ENCODE assay signal across 9 mouse cellular contexts in genomic region chr3:88140903-88141430, GRCm38 (mm10). TPM values are rescaled to one million over a fixed set of nuclear protein-coding genes. Genes with fewer than 3 reads are reported as not detected.
DNase-seq lines count a peak whose midpoint lies in the region; ATAC-seq and TF ChIP-seq lines count a peak whose summit lies in the region.
"Had no signal": no experiment of that assay in that cellular context is flagged by ENCODE, and none has a peak within 500 bp of the region (broad histone marks: within the 10 kb centered on the region; RNA-seq: fewer than 3 reads in every experiment).

No protein-coding gene starts in this region.

- H3K9me3 ChIP-seq in hindbrain, embryonic 16.5 days (ENCODE audit: control insufficient read depth, low read length), result no peaks in the 10 kb centered on the region
- no peaks in the 10 kb centered on the region for H3K9me3 ChIP-seq in neural tube, embryonic 11.5 days (ENCODE audit: control insufficient read depth, low read length)
- H3K9me3 ChIP-seq: midbrain, embryonic 12.5 days had no signal

- peaks cover 43% of the 10 kb centered on the region for H3K4me1 ChIP-seq in kidney, adult 2 months (ENCODE audit: control insufficient read depth, insufficient read depth, low read length)
- peaks cover 40% of the 10 kb centered on the region for H3K4me1 ChIP-seq in bone marrow macrophage, adult 2 months (ENCODE audit: control insufficient read depth, insufficient read depth, low read length)
- H3K4me1 ChIP-seq in hindbrain, embryonic 16.5 days (ENCODE audit: control insufficient read depth, insufficient read depth, low read depth, low read length), result peaks cover 48% of the 10 kb centered on the region
- H3K4me1 ChIP-seq in neural tube, embryonic 11.5 days (ENCODE audit: control insufficient read depth, insufficient read depth, low read length), result peaks cover 35% of the 10 kb centered on the region

- 20% methylated on average over 6 of the region's 6 CpGs for WGBS in kidney, adult 2 months
- 52% methylated on average over 6 of the region's 6 CpGs for WGBS in hindbrain, embryonic 16.5 days
- 38% methylated on average over 6 of the region's 6 CpGs for WGBS in neural tube, embryonic 11.5 days

- H3K4me3 ChIP-seq in kidney, adult 2 months (ENCODE audit: insufficient read depth, low read depth, low read length), result peak overlapping the region; percentile 9
- peak overlapping the region; percentile 65; the same call in 1 of the 2 replicates for H3K4me3 ChIP-seq in bone marrow macrophage, adult 2 months (ENCODE audit: insufficient read depth, low read length)
- H3K4me3 ChIP-seq in hindbrain, embryonic 16.5 days (ENCODE audit: low read length), result no peak overlapping the region
- H3K4me3 ChIP-seq in neural tube, embryonic 11.5 days (ENCODE audit: low read depth, low read length), result peak overlapping the region; percentile 91; the same call in 1 of the 2 replicates

- DNase-seq in kidney, adult 2 months, result peak; percentile 20
- no peak for DNase-seq in kidney, postnatal 36 days
- no peak for DNase-seq in neural tube, embryonic 11.5 days (ENCODE audit: low spot score)
- no peak for DNase-seq in urinary bladder, postnatal 25 days (ENCODE audit: low spot score)
- DNase-seq in testis, postnatal 14 days (ENCODE audit: low spot score), result no peak

- H3K36me3 ChIP-seq in kidney, adult 2 months (ENCODE audit: control insufficient read depth, insufficient read depth, low read length), result no peaks in the 10 kb centered on the region
- H3K36me3 ChIP-seq in hindbrain, embryonic 16.5 days (ENCODE audit: control insufficient read depth, insufficient read depth, low read length), result no peaks in the 10 kb centered on the region
- no peaks in the 10 kb centered on the region for H3K36me3 ChIP-seq in neural tube, embryonic 11.5 days (ENCODE audit: control insufficient read depth, insufficient read depth, low read length)
- H3K36me3 ChIP-seq: midbrain, embryonic 12.5 days had no signal

- no peak for TF ChIP-seq POLR2A in kidney, adult 2 months (IDR thresholded peaks at IDR 0.05; ENCODE audit: low read depth, low read length)
- no peak for TF ChIP-seq POLR2A in bone marrow macrophage, adult 2 months (IDR thresholded peaks at IDR 0.05; ENCODE audit: borderline replicate concordance, low read depth, low read length)

- H3K27ac ChIP-seq in kidney, adult 2 months (ENCODE audit: insufficient read depth, low read depth, low read length), result peak overlapping the region; percentile 99
- H3K27ac ChIP-seq in bone marrow macrophage, adult 2 months (ENCODE audit: insufficient read depth, low read depth, low read length), result peak overlapping the region; percentile 99
- H3K27ac ChIP-seq in hindbrain, embryonic 16.5 days (ENCODE audit: low read depth, low read length), result peak overlapping the region; percentile 93
- peak overlapping the region; percentile 46; the same call in 1 of the 2 replicates for H3K27ac ChIP-seq in neural tube, embryonic 11.5 days (ENCODE audit: low read depth, low read length)

- peak overlapping the region; percentile 91; the same call in 1 of the 2 replicates for H3K4me2 ChIP-seq in hindbrain, embryonic 16.5 days (ENCODE audit: low read length)
- peak overlapping the region; percentile 96; the same call in 1 of the 2 replicates for H3K4me2 ChIP-seq in neural tube, embryonic 11.5 days (ENCODE audit: low read depth)

- H3K27me3 ChIP-seq in kidney, adult 2 months (replicated peaks; ENCODE audit: control insufficient read depth, insufficient read depth, low read length), result no peaks in the 10 kb centered on the region
- no peaks in the 10 kb centered on the region for H3K27me3 ChIP-seq in hindbrain, embryonic 16.5 days (replicated peaks; ENCODE audit: control insufficient read depth, insufficient read depth, low read length)
- peaks cover 15% of the 10 kb centered on the region for H3K27me3 ChIP-seq in neural tube, embryonic 11.5 days (ENCODE audit: control insufficient read depth, insufficient read depth, low read length)

- ATAC-seq in hindbrain, embryonic 16.5 days, result no peak
- no peak for ATAC-seq in neural tube, embryonic 11.5 days (ENCODE audit: insufficient read depth, low FRiP score, low TSS enrichment)
- no peak for ATAC-seq in megakaryocyte progenitor cell, adult 5-6 weeks (replicated peaks; ENCODE audit: poor library complexity)

- no peak overlapping the region for H3K9ac ChIP-seq in hindbrain, embryonic 16.5 days (ENCODE audit: low read depth, low read length)
- 0 out of 2 replicates have a peak overlapping the region, but pooled peaks have one; percentile 4 for H3K9ac ChIP-seq in neural tube, embryonic 11.5 days (ENCODE audit: low read length)

- no peak for TF ChIP-seq CTCF in kidney, adult 2 months (conservative IDR thresholded peaks at IDR 0.05; ENCODE audit: insufficient read depth, insufficient read length, low read depth, low read length)
- no peak for TF ChIP-seq CTCF in bone marrow macrophage, adult 2 months (IDR thresholded peaks at IDR 0.05; ENCODE audit: low read depth, low read length)

RNA-seq across cellular contexts. Expression of gene Mef2d, which starts 1.2 kb away (rescaled TPM):
- 41.8 and 42.7 TPM in 2 replicates for polyA plus RNA-seq in kidney, adult 2 months (2012; rRNA removed)
- 84.5 and 98.1 TPM in 2 replicates for polyA plus RNA-seq in bone marrow macrophage, adult 2 months (2012; ENCODE audit: insufficient read depth, insufficient read length, missing spikeins)
- 16.4 and 24.1 TPM in 2 replicates for polyA plus RNA-seq in hindbrain, embryonic 16.5 days (2015; fragmentation: Nextera tagmentation; extraction: Ambion mirVana)
- 16.6 and 18.1 TPM in 2 replicates for polyA plus RNA-seq in neural tube, embryonic 11.5 days (2014; fragmentation: Nextera tagmentation; extraction: Ambion mirVana)
- 82.5 and 95.7 TPM in 2 replicates for total RNA-seq in megakaryocyte progenitor cell, adult 5-6 weeks (2015)
- total RNA-seq in megakaryocyte progenitor cell, adult 5-6 weeks (2017), result 49.6 and 52.8 TPM in 2 replicates

RNA-seq across cellular contexts. Expression of gene Iqgap3, which starts 59.2 kb away (rescaled TPM):
- 0.81 and 0.83 TPM in 2 replicates for polyA plus RNA-seq in kidney, adult 2 months (2012; rRNA removed)
- 20.5 and 25.7 TPM in 2 replicates for polyA plus RNA-seq in bone marrow macrophage, adult 2 months (2012; ENCODE audit: insufficient read depth, insufficient read length, missing spikeins)
- polyA plus RNA-seq in hindbrain, embryonic 16.5 days (2015; fragmentation: Nextera tagmentation; extraction: Ambion mirVana), result 2.8 and 3.8 TPM in 2 replicates
- polyA plus RNA-seq in neural tube, embryonic 11.5 days (2014; fragmentation: Nextera tagmentation; extraction: Ambion mirVana), result 15.9 and 17.8 TPM in 2 replicates
- 14.1 and 14.2 TPM in 2 replicates for total RNA-seq in megakaryocyte progenitor cell, adult 5-6 weeks (2015)
- total RNA-seq in megakaryocyte progenitor cell, adult 5-6 weeks (2017), result 21.4 and 22.0 TPM in 2 replicates

Comparison
In these comparisons a context has a peak if more than half of its experiments do, and no peak if none do; other contexts are left out.
1. H3K27ac ChIP-seq: peak in every context shown above with its lines; median percentile 99 in kidney, adult 2 months; 99 in bone marrow macrophage, adult 2 months; 93 in hindbrain, embryonic 16.5 days; 46 in neural tube, embryonic 11.5 days.